Mouse (Mus musculus) forebrain, embryonic 14.5 days (tissue): ENCODE data around the gene Tgfbr2. TPM values are rescaled to one million over a fixed set of nuclear protein-coding genes. Genes with fewer than 3 reads are reported as not detected.

Source experiments
- ATAC-seq: fragments of 200-750 bp; cut with Nextera tagmentation; 2 replicates; pipeline ENCODE4 v1.8.0; 2017; ENCODE audit warnings: mild to moderate bottlenecking, moderate library complexity
- DNase-seq: peaks from one replicate; pipeline ENCODE4 v3.0.0-alpha.2; 2015; ENCODE audit warnings: low spot score
- H3K27ac ChIP-seq: fragments of 300-500 bp; sonication (generic); 2 replicates; pipeline ENCODE4 v1.5.1; 2014; ENCODE audit warnings: low read depth, mild to moderate bottlenecking, control low read depth, low read length, moderate library complexity
- H3K27me3 ChIP-seq: fragments of 300-500 bp; sonication (generic); replicated peaks from 2 replicates; pipeline ENCODE4 v1.6.1; 2014; ENCODE audit warnings: low read length, control low read depth, mixed read lengths; ENCODE audit not compliant: control insufficient read depth, insufficient read depth
- H3K36me3 ChIP-seq: fragments of 300-500 bp; sonication (generic); 2 replicates; pipeline ENCODE4 v1.6.1; 2014; ENCODE audit warnings: low read length, control low read depth; ENCODE audit not compliant: control insufficient read depth, insufficient read depth
- H3K4me1 ChIP-seq: fragments of 300-500 bp; sonication (generic); 2 replicates; pipeline ENCODE4 v1.6.1; 2014; ENCODE audit warnings: antibody characterized with exemption, low read length, control low read depth; ENCODE audit not compliant: control insufficient read depth, insufficient read depth
- H3K4me2 ChIP-seq: fragments of 300-500 bp; sonication (generic); 2 replicates; pipeline ENCODE4 v1.6.1; 2014; ENCODE audit warnings: mild to moderate bottlenecking, control low read depth, low read length
- H3K4me3 ChIP-seq: fragments of 300-500 bp; sonication (generic); 2 replicates; pipeline ENCODE4 v1.5.1; 2014; ENCODE audit warnings: low read depth, low read length, control low read depth
- H3K9ac ChIP-seq: fragments of 300-500 bp; sonication (generic); 2 replicates; pipeline ENCODE4 v1.6.1; 2014; ENCODE audit warnings: mild to moderate bottlenecking, low read length, control low read depth, moderate library complexity
- H3K9me3 ChIP-seq: fragments of 300-500 bp; sonication (generic); replicated peaks from 2 replicates; pipeline ENCODE4 v1.6.1; 2016; ENCODE audit warnings: low read length, control low read depth, mixed read lengths; ENCODE audit not compliant: control insufficient read depth
- WGBS: fragments of 180-500 bp; shearing (Covaris S2); extraction: QIAGEN DNeasy Blood & Tissue Kit; methylation state at CpG from one replicate; pipeline ENCODE4 v1.1.7; 2014; 5-methylcytosine and 5-hydroxymethylcytosine counted together
- polyA plus RNA-seq: library from polyadenylated mRNA; unstranded; fragments of >200 nt; fragmentation: Nextera tagmentation; extraction: Ambion mirVana; gene quantifications from 2 replicates; pipeline ENCODE4 v1.2.1, GENCODE M21; 2014

Tgfbr2 gene
- polyA plus RNA-seq, 1 experiment from 2014 or later, result 5.5 TPM

- Histone ChIP-seq H3K4me3 (no peak overlapping the region), H3K9me3 (no peaks in the 10 kb centered on the region), H3K36me3 (no peaks in the 10 kb centered on the region), H3K27ac (no peak overlapping the region), H3K27me3 (peaks cover 17% of the 10 kb centered on the region), H3K4me1 (no peaks in the 10 kb centered on the region), H3K4me2 (no peak overlapping the region; the same call in 1 of the 2 replicates), H3K9ac (no peak overlapping the region)
- 87% methylated on average over 16 of the region's 16 CpGs for WGBS
- DNase-seq, result no peak
- no peak for ATAC-seq
These were observed 1.5 kb downstream of the Tgfbr2 start for GRCm38 (mm10) chr9:116173473-116174170.

GRCm38 (mm10) chr9:116173059-116173458 lies 2.1 kb downstream of the Tgfbr2 start:
- no peaks in the 10 kb centered on the region for H3K9me3 ChIP-seq
- DNase-seq (no peak), ATAC-seq (no peak)
- H3K27me3 ChIP-seq, result peaks cover 17% of the 10 kb centered on the region
- H3K27ac ChIP-seq, result no peak overlapping the region
- no peaks in the 10 kb centered on the region for H3K4me1 ChIP-seq
- 82% methylated on average over 6 of the region's 6 CpGs for WGBS
- H3K4me3 ChIP-seq, result no peak overlapping the region
- no peak overlapping the region; the same call in 1 of the 2 replicates for H3K4me2 ChIP-seq
- H3K9ac ChIP-seq, result no peak overlapping the region
- H3K36me3 ChIP-seq, result no peaks in the 10 kb centered on the region

- Histone ChIP-seq H3K36me3 (no peaks in the 10 kb centered on the region), H3K4me3 (no peak overlapping the region), H3K4me1 (no peaks in the 10 kb centered on the region), H3K27me3 (0 out of 2 replicates have a peak, but pooled peaks cover 5% of the 10 kb centered on the region), H3K9ac (no peak overlapping the region), H3K4me2 (no peak overlapping the region), H3K9me3 (no peaks in the 10 kb centered on the region), H3K27ac (no peak overlapping the region)
- DNase-seq, result no peak
- ATAC-seq, result no peak
- WGBS, result 87% methylated on average over 6 of the region's 6 CpGs
These were observed 6.1 kb downstream of the Tgfbr2 start for GRCm38 (mm10) chr9:116169067-116169466.

GRCm38 (mm10) chr9:116167304-116167880 lies 7.8 kb downstream of the Tgfbr2 start:
- ATAC-seq, result no peak
- Histone ChIP-seq H3K9me3 (0 out of 2 replicates have a peak, but pooled peaks cover 3% of the 10 kb centered on the region), H3K27ac (no peak overlapping the region), H3K4me1 (no peaks in the 10 kb centered on the region), H3K9ac (no peak overlapping the region), H3K27me3 (no peaks in the 10 kb centered on the region), H3K4me3 (no peak overlapping the region), H3K4me2 (no peak overlapping the region), H3K36me3 (no peaks in the 10 kb centered on the region)
- no peak for DNase-seq
- 91% methylated on average over 6 of the region's 6 CpGs for WGBS

- no peaks in the 10 kb centered on the region for H3K27me3 ChIP-seq
- DNase-seq, result no peak
- H3K9ac ChIP-seq, result no peak overlapping the region
- no peak for ATAC-seq
- H3K4me3 ChIP-seq, result no peak overlapping the region
- no peak overlapping the region for H3K4me2 ChIP-seq
- H3K36me3 ChIP-seq, result no peaks in the 10 kb centered on the region
- H3K4me1 ChIP-seq, result no peaks in the 10 kb centered on the region
- 71% methylated on average over 6 of the region's 6 CpGs for WGBS
- H3K9me3 ChIP-seq, result 0 out of 2 replicates have a peak, but pooled peaks cover 3% of the 10 kb centered on the region
- H3K27ac ChIP-seq, result no peak overlapping the region
These were observed 8.8 kb downstream of the Tgfbr2 start for GRCm38 (mm10) chr9:116166363-116166762.

GRCm38 (mm10) chr9:116163883-116164282 lies 11.3 kb downstream of the Tgfbr2 start:
- H3K36me3 ChIP-seq, result no peaks in the 10 kb centered on the region

GRCm38 (mm10) chr9:116162866-116163374 lies 12.2 kb downstream of the Tgfbr2 start:
- Histone ChIP-seq H3K36me3 (no peaks in the 10 kb centered on the region), H3K4me3 (no peak overlapping the region), H3K9ac (no peak overlapping the region), H3K27ac (no peak overlapping the region), H3K27me3 (no peaks in the 10 kb centered on the region), H3K4me2 (no peak overlapping the region), H3K4me1 (no peaks in the 10 kb centered on the region), H3K9me3 (0 out of 2 replicates have a peak, but pooled peaks cover 3% of the 10 kb centered on the region)
- no peak for ATAC-seq
- WGBS, result 94% methylated on average over 7 of the region's 7 CpGs
- DNase-seq, result no peak

More at GRCm38 (mm10) chr9:116163883-116164282, 11.3 kb downstream of the Tgfbr2 start:
- H3K4me1 ChIP-seq, result no peaks in the 10 kb centered on the region
- 87% methylated on average over 6 of the region's 6 CpGs for WGBS
- ATAC-seq (no peak), DNase-seq (no peak)
- H3K27me3 ChIP-seq, result no peaks in the 10 kb centered on the region
- no peak overlapping the region for H3K9ac ChIP-seq
- no peak overlapping the region for H3K4me2 ChIP-seq
- no peak overlapping the region for H3K4me3 ChIP-seq
- 0 out of 2 replicates have a peak, but pooled peaks cover 3% of the 10 kb centered on the region for H3K9me3 ChIP-seq
- H3K27ac ChIP-seq, result no peak overlapping the region

- Histone ChIP-seq H3K4me1 (no peaks in the 10 kb centered on the region), H3K9ac (no peak overlapping the region), H3K36me3 (no peaks in the 10 kb centered on the region), H3K27ac (no peak overlapping the region), H3K4me3 (no peak overlapping the region), H3K27me3 (no peaks in the 10 kb centered on the region), H3K4me2 (no peak overlapping the region), H3K9me3 (0 out of 2 replicates have a peak, but pooled peaks cover 3% of the 10 kb centered on the region)
- DNase-seq (no peak), ATAC-seq (no peak)
- WGBS, result 95% methylated on average over 7 of the region's 7 CpGs
These were observed 14.3 kb downstream of the Tgfbr2 start for GRCm38 (mm10) chr9:116160860-116161259.

GRCm38 (mm10) chr9:116160067-116160466 lies 15.1 kb downstream of the Tgfbr2 start:
- Histone ChIP-seq H3K27ac (no peak overlapping the region), H3K9me3 (0 out of 2 replicates have a peak, but pooled peaks cover 3% of the 10 kb centered on the region), H3K4me2 (no peak overlapping the region), H3K27me3 (no peaks in the 10 kb centered on the region), H3K9ac (no peak overlapping the region), H3K36me3 (no peaks in the 10 kb centered on the region), H3K4me1 (no peaks in the 10 kb centered on the region), H3K4me3 (no peak overlapping the region)
- no peak for ATAC-seq
- no peak for DNase-seq
- WGBS, result 82% methylated on average over 3 of the region's 3 CpGs
